Mouse (Mus musculus) midbrain, postnatal 0 days (tissue): Measurements from ENCODE around the gene Abhd17b. TPM values are rescaled to one million over a fixed set of nuclear protein-coding genes. Genes with fewer than 3 reads are reported as not detected.

Source experiments
- ATAC-seq: fragments of 200-750 bp; cut with Nextera tagmentation; 2 replicates; pipeline ENCODE4 v1.8.0; 2017; ENCODE audit warnings: moderate number of reproducible peaks, mild to moderate bottlenecking, moderate TSS enrichment, moderate library complexity; ENCODE audit not compliant: low FRiP score
- DNase-seq: peaks from one replicate; pipeline ENCODE4 v3.0.0-alpha.2; 2015; ENCODE audit warnings: low spot score
- H3K27ac ChIP-seq: fragments of 300-500 bp; sonication (generic); 2 replicates; pipeline ENCODE4 v1.5.1; 2014; ENCODE audit warnings: low read depth, mild to moderate bottlenecking, low read length, mixed read lengths
- H3K27me3 ChIP-seq: fragments of 300-500 bp; sonication (generic); 2 replicates; pipeline ENCODE4 v1.6.1; 2014; ENCODE audit warnings: low read length, control low read depth, mixed read lengths; ENCODE audit not compliant: insufficient read depth
- H3K36me3 ChIP-seq: fragments of 300-500 bp; sonication (generic); 2 replicates; pipeline ENCODE4 v1.6.1; 2014; ENCODE audit warnings: low read length, control low read depth, mixed read lengths; ENCODE audit not compliant: insufficient read depth
- H3K4me1 ChIP-seq: fragments of 300-500 bp; sonication (generic); 2 replicates; pipeline ENCODE4 v1.6.1; 2014; ENCODE audit warnings: mild to moderate bottlenecking, control low read depth, antibody characterized with exemption, low read length, mixed read lengths; ENCODE audit not compliant: insufficient read depth
- H3K4me2 ChIP-seq: fragments of 300-500 bp; sonication (generic); 2 replicates; pipeline ENCODE4 v1.6.1; 2014; ENCODE audit warnings: low read depth, mild to moderate bottlenecking, low read length, mixed read lengths; ENCODE audit not compliant: poor library complexity, severe bottlenecking
- H3K4me3 ChIP-seq: fragments of 300-500 bp; sonication (generic); 2 replicates; pipeline ENCODE4 v1.5.1; 2014; ENCODE audit warnings: low read depth, mild to moderate bottlenecking, low read length, moderate library complexity
- H3K9ac ChIP-seq: fragments of 300-500 bp; sonication (generic); replicated peaks from 2 replicates; pipeline ENCODE4 v1.6.1; 2014; ENCODE audit warnings: mild to moderate bottlenecking, low read length, moderate library complexity, mixed read lengths; ENCODE audit not compliant: poor library complexity, severe bottlenecking
- H3K9me3 ChIP-seq: fragments of 300-500 bp; sonication (generic); 2 replicates; pipeline ENCODE4 v1.6.1; 2016; ENCODE audit warnings: low read length, control low read depth
- CTCF ChIP-seq: IDR thresholded peaks from 2 replicates; pipeline ENCODE4 v1.5.1; 2016; ENCODE audit warnings: antibody characterized with exemption, mild to moderate bottlenecking
- WGBS: fragments of 180-500 bp; shearing (Covaris S2); extraction: QIAGEN DNeasy Blood & Tissue Kit; methylation state at CpG from one replicate; pipeline ENCODE4 v1.1.7; 2014; 5-methylcytosine and 5-hydroxymethylcytosine counted together
- polyA plus RNA-seq: library from polyadenylated mRNA; unstranded; fragments of >200 nt; fragmentation: Nextera tagmentation; extraction: Ambion mirVana; gene quantifications from 2 replicates; pipeline ENCODE4 v1.2.1, GENCODE M21; 2015
- total RNA-seq: library from RNA; depleted of rRNA; stranded (reverse); fragments of >200 nt; gene quantifications from 2 replicates; pipeline ENCODE4 v1.2.3, GENCODE M21; 2014

The Abhd17b gene
- total and polyA plus RNA-seq, 2 experiments from 2014 or later = 49.0 to 63.4 TPM

DNA sequence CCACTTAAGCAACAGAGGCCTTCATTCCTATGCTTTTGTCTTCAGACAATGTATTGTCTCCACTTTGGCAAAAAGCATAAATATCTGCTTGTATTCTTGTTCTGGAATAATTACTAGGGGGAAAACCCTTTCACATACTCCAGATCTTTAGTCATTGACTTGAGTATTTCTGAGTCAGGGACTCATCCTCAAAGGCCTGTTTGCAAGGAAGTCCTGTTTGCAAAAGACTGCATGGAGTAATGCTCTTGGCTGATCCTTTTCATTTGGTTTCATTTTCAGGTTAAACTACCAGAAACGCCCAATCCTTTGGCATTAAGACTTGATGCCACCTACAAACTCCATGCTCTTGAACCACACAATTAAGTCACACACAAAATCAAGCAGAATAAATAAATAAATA is 9.1 kb upstream of the Abhd17b start:
- DNase-seq (no peak), ATAC-seq (no peak)
- 92% methylated on average over 1 of the region's 1 CpGs for WGBS
- Histone ChIP-seq H3K27ac (no peak overlapping the region), H3K4me2 (no peak overlapping the region), H3K36me3 (no peaks in the 10 kb centered on the region), H3K4me1 (no peaks in the 10 kb centered on the region), H3K4me3 (no peak overlapping the region), H3K27me3 (no peaks in the 10 kb centered on the region), H3K9ac (no peak overlapping the region), H3K9me3 (no peaks in the 10 kb centered on the region)
- no peak for TF ChIP-seq CTCF

DNA sequence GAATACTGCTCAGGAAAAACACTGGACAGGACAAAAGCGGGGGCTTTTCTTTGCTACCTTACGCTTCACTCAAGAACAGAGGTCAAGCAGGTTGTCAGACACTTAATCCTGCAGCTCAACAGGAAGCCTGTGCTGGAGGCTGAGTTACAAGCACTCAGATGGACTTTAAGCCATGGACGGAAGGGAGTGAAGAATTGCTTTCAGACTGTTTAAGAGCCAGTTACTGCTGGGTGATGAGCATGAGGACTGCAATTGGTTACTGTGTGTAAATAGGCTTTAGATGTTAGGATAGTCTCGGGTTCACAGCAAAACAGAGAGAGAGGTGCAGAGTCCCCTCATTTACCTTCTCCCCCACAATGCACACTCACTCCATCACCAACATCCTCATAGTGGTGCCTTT is 7.7 kb upstream of the Abhd17b start:
- H3K9me3 ChIP-seq = no peaks in the 10 kb centered on the region
- no peak for TF ChIP-seq CTCF
- H3K4me1 ChIP-seq = no peaks in the 10 kb centered on the region; the same call in 1 of the 2 replicates
- WGBS = 81% methylated on average over 4 of the region's 4 CpGs
- ATAC-seq (no peak), DNase-seq (no peak)
- H3K4me2 ChIP-seq = no peak overlapping the region
- H3K27me3 ChIP-seq = no peaks in the 10 kb centered on the region
- H3K4me3 ChIP-seq = no peak overlapping the region
- H3K9ac ChIP-seq = no peak overlapping the region
- no peaks in the 10 kb centered on the region for H3K36me3 ChIP-seq
- H3K27ac ChIP-seq = no peak overlapping the region

DNA sequence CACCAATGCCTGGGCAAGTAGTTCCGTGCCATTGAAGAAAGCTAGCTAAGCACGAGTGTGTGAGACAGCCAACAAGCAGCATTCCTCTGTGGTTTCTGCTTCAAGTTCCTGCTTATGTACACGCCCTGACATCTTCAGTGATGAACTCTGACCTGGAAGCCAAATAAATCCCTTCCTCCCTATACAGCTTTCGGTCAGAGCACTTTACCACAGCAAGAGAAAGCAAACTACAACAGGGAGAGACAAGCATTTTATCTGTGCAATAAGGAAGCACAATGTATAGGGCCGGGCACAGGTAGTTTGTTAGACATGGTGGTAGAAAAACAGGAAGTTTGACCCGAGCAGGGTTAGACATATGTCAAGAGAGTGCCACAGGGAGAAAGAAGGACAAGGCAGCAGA is 6.8 kb upstream of the Abhd17b start:
- DNase-seq = no peak
- Histone ChIP-seq H3K4me3 (no peak overlapping the region), H3K4me2 (no peak overlapping the region), H3K27ac (no peak overlapping the region), H3K36me3 (no peaks in the 10 kb centered on the region), H3K9me3 (no peaks in the 10 kb centered on the region), H3K4me1 (no peaks in the 10 kb centered on the region; the same call in 1 of the 2 replicates), H3K9ac (no peak overlapping the region), H3K27me3 (no peaks in the 10 kb centered on the region)
- no peak for TF ChIP-seq CTCF
- 90% methylated on average over 6 of the region's 6 CpGs for WGBS
- ATAC-seq = no peak

DNA sequence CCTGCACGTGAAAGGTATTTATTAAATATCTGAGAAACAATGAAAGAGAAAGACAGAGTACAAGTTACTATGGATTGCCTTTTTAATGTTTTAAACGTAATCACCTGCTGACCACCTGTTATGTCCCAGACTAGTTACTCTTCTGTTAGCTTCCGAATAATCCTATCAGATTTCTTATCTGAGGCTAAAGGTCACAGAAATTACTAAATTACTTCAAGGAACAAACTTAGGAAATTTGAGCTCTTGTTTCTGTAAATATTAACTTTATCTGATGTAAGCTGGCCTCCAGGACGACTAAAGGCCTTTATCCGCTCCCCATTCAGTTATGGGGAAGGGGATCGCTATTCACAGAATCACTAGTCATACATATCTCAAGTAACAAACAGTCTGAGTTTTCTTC is 1.3 kb upstream of the Abhd17b start:
- Histone ChIP-seq H3K9me3 (no peaks in the 10 kb centered on the region), H3K4me2 (peak overlapping the region; percentile 81), H3K36me3 (no peaks in the 10 kb centered on the region), H3K27ac (peak overlapping the region; percentile 98; the same call in 1 of the 2 replicates), H3K9ac (peak overlapping the region; percentile 70), H3K4me3 (peak overlapping the region; percentile 94), H3K27me3 (no peaks in the 10 kb centered on the region), H3K4me1 (no peaks in the 10 kb centered on the region; the same call in 1 of the 2 replicates)
- 46% methylated on average over 6 of the region's 6 CpGs for WGBS
- ATAC-seq (no peak), DNase-seq (no peak)
- no peak for TF ChIP-seq CTCF

- no peaks in the 10 kb centered on the region for H3K36me3 ChIP-seq
- H3K9me3 ChIP-seq = no peaks in the 10 kb centered on the region
- ATAC-seq = peak; percentile 97
- peak within 1 kb of the TSS; percentile 94 for H3K4me3 ChIP-seq
- H3K4me1 ChIP-seq = no peaks in the 10 kb centered on the region; the same call in 1 of the 2 replicates
- peak within 1 kb of the TSS; percentile 98 for H3K27ac ChIP-seq
- H3K27me3 ChIP-seq = no peaks in the 10 kb centered on the region
- 6% methylated on average over 52 of the region's 52 CpGs for WGBS
- H3K4me2 ChIP-seq = peak within 1 kb of the TSS; percentile 81
- no peak for TF ChIP-seq CTCF
- H3K9ac ChIP-seq = peak within 1 kb of the TSS; percentile 95
- DNase-seq = peak; percentile 98
These were observed 457 bp upstream of the Abhd17b start, which contains the start of gene 1110059E24Rik for GRCm38 (mm10) chr19:21652285-21653171. TSS of gene 1110059E24Rik (minus strand) at chr19:21652976.

GRCm38 (mm10) chr19:21654788-21655187 is 1.8 kb downstream of the Abhd17b start:
- 44% methylated on average over 7 of the region's 7 CpGs for WGBS
- H3K4me2 ChIP-seq = peak overlapping the region; percentile 81
- no peak for DNase-seq
- H3K9ac ChIP-seq = peak overlapping the region; percentile 39; the same call in 1 of the 2 replicates
- ATAC-seq = no peak
- no peaks in the 10 kb centered on the region for H3K27me3 ChIP-seq
- H3K4me3 ChIP-seq = peak overlapping the region; percentile 94
- no peak for TF ChIP-seq CTCF
- no peaks in the 10 kb centered on the region for H3K36me3 ChIP-seq
- H3K4me1 ChIP-seq = no peaks in the 10 kb centered on the region; the same call in 1 of the 2 replicates
- H3K27ac ChIP-seq = no peak overlapping the region
- H3K9me3 ChIP-seq = no peaks in the 10 kb centered on the region
